Mouse (Mus musculus) c-Kit-negative CD71-positive TER-119-positive erythroid progenitor cells, embryonic 14.5 days (primary cell): ENCODE measurements around the gene Fam240b.
"Not testable (repeated sequence)": the region's sequence is repeated elsewhere in the genome, so short reads cannot be mapped to it uniquely, and the experiment has no call there.

Experiments
- DNase-seq: peaks from one replicate; pipeline ENCODE4 v3.0.0-alpha.2; 2013; ENCODE audit warnings: low read depth, low spot score

The Fam240b gene

GRCm38 (mm10) chr13:64497692-64498091 lies at the start of gene Fam240b:
Gene Fam240b, minus strand, starts transcription at chr13:64497792.
- no peak for DNase-seq

GRCm38 (mm10) chr13:64530139-64530538 lies 32.5 kb upstream of the Fam240b start:
- DNase-seq = no peak

GRCm38 (mm10) chr13:64526515-64527285 lies 29.1 kb upstream of the Fam240b start:
- no peak for DNase-seq

GRCm38 (mm10) chr13:64514247-64514646 lies 16.7 kb upstream of the Fam240b start:
- no peak for DNase-seq

- DNase-seq = no peak
Measured at GRCm38 (mm10) chr13:64511616-64512015, 14.0 kb upstream of the Fam240b start.

DNA sequence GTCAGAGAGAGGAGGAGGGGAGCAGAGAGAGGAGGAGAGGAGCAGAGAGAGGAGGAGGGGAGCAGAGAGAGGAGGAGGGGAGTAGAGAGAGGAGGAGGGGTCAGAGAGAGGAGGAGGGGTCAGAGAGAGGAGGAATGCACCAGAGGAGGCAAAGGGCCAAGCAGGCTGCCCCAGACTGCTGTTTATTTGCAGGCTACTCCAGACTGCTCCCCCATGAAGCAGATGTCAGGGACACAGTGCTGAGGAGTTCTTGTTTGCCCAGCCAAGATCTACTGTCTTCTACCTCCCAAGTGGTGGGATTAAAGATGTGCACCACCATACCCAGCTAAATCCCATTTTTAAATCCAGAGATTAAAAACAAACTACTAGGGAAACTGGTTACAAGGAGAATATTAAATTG lies 9.8 kb upstream of the Fam240b start:
- no peak for DNase-seq

DNA sequence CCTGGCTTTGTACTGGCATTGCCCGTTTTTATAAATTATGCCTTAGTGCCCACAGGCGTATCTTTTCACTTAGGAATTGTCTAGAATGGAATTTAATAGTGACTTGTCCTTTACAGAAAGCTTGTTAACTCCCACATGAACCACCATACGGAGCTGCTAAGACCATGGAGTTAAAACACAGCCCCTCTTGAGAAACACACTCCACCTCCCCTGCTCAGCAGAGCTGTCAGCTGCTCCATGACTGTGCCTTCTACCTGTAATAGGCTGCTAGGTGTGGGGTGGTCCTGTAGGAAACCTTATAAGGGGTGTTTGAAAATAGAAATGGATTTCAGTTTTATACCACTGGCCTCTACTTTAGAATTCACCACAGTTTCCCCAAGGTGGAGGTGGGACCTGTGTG lies 5.2 kb upstream of the Fam240b start:
- no peak for DNase-seq

GRCm38 (mm10) chr13:64493586-64493985 lies 4.0 kb downstream of the Fam240b start:
- no peak for DNase-seq

DNA sequence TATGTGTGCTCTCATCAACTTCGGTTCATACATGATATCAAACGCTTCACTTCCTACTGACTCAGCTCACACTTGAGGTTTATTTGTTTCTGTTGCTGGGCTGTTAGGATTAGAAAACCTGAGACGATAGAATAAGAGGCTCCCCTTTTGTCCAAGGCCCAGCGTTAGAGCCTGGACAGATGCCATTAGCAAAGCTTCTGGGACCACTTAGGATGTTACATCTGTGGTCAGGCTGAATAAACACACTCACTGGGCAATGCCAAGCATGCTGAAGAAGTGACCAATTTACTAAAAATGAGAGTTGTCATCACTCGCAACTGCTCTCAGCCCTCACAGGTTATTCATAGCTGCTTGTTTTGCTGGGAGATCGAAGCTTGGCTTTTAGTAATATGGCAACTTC lies 7.7 kb downstream of the Fam240b start:
- DNase-seq = no peak

DNA sequence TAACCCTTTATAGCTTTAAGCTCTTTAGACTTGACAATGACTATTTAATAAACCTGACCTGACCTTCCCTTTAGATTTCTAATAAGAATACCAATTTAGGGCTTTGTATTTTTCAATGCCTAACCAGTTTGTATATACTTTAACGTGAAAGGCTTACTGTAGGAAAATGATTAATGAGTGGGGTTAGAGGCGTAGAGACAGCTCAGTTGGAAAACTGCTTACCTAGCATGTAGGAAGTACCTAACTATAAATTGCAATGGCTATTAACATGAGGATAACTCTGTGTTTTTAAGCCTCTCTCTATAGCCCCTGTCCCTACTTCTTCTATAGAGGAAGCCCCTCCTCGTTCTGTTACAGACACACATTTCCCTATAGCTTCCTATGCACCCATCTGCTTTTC lies 17.6 kb downstream of the Fam240b start:
- no peak for DNase-seq

DNA sequence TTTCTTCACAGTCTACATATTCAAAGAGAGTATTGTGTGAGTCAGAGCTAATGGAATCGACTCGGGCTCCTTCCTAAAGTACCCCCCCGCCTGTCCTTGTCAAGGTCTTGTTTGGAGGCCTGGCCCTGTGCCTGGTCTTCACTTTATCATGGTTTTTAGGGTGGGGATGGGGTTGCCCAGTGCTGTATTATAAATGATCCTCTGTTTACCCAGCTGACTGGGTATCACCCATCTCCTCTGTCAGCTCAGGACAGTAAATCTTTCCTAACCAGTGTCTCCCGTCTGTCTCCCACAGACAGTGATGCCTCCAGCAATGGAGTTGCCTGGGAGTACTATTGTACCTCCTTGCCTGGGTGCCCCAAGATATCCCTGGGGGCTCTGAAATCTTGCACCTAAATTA lies 19.6 kb downstream of the Fam240b start:
- DNase-seq = no peak

- DNase-seq = no peak
Measured at GRCm38 (mm10) chr13:64467886-64468285, 29.7 kb downstream of the Fam240b start.

- no peak for DNase-seq
Measured at GRCm38 (mm10) chr13:64465166-64465565, 32.4 kb downstream of the Fam240b start.

GRCm38 (mm10) chr13:64462581-64462980 lies 35.0 kb downstream of the Fam240b start:
- DNase-seq = no peak

GRCm38 (mm10) chr13:64458181-64458580 lies 39.4 kb downstream of the Fam240b start:
- DNase-seq = no peak

- DNase-seq = not testable (repeated sequence)
Measured at GRCm38 (mm10) chr13:64457225-64457978, 40.2 kb downstream of the Fam240b start.

GRCm38 (mm10) chr13:64450001-64450794 lies 47.4 kb downstream of the Fam240b start:
- DNase-seq = no peak

GRCm38 (mm10) chr13:64448729-64449128 lies 48.9 kb downstream of the Fam240b start:
- no peak for DNase-seq

DNA sequence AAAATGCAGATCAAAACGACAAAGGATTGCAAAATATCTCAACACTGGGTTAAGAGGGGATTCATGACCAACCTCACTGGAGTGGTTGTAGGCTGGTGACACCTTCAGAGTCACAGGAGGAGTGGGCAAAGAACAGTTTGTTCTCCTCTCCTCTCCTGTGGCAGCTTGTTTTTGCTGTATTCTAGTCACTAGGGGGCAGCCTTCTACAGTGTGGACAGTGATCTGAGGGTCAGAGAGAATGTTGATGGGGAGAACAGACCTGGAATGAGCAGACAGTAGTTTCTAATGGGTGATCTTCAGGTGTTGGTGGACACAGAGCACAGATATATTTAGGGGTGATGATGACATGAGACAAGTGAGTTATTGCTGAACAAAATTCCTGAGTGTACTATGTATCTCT lies 49.6 kb downstream of the Fam240b start:
- no peak for DNase-seq

GRCm38 (mm10) chr13:64445254-64445920 lies 52.2 kb downstream of the Fam240b start:
- no peak for DNase-seq

- DNase-seq = no peak
Measured at GRCm38 (mm10) chr13:64443263-64443894, 54.2 kb downstream of the Fam240b start.
